Mouse (Mus musculus): ENCODE results near the gene Herpud1.

DNA sequence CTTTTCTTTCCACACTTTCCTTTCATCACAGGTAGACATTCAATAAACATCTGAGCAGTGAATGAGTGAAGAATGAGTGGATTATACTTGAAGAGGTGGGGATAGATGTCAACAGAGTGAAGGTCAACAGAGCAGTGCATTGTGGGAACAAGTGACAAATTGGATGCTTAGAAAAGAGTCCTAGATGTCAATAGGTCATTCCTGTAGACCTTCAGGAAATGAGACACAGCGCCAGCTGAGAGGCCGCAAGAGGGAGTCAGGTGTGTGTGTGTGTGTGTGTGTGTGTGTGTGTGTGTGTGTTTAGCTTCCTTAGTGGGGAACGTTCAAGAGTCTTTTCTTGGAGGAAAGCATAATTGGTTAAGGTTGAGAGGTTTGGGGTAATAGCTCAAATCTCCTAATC lies 10.1 kb upstream of the Herpud1 start:
- TF ChIP-seq CTCF (IDR thresholded peaks at IDR 0.05; ENCODE audit: low read depth) = no peak
- no peak for TF ChIP-seq EP300 (optimal IDR thresholded peaks at IDR 0.05)
